Mouse (Mus musculus) kidney, adult 2 months (tissue): Measurements from ENCODE around the gene Zbtb20. TPM values are rescaled to one million over a fixed set of nuclear protein-coding genes. Genes with fewer than 3 reads are reported as not detected.

Experiments
- DNase-seq: peaks from one replicate; pipeline ENCODE4 v3.0.0; 2021
- H3K27ac ChIP-seq: fragments of 200-500 bp; 2 replicates; pipeline ENCODE4 v1.5.1; 2012; ENCODE audit warnings: low read depth, low read length, control low read depth, inconsistent platforms; ENCODE audit not compliant: insufficient read depth
- H3K27me3 ChIP-seq: fragments of 200-500 bp; replicated peaks from 2 replicates; pipeline ENCODE4 v1.6.1; 2012; ENCODE audit warnings: mild to moderate bottlenecking, moderate library complexity, low read length, inconsistent platforms; ENCODE audit not compliant: control insufficient read depth, insufficient read depth
- H3K36me3 ChIP-seq: fragments of 200-500 bp; 2 replicates; pipeline ENCODE4 v1.6.1; 2012; ENCODE audit warnings: mild to moderate bottlenecking, moderate library complexity, low read length, inconsistent platforms; ENCODE audit not compliant: control insufficient read depth, insufficient read depth
- H3K4me1 ChIP-seq: fragments of 200-500 bp; 2 replicates; pipeline ENCODE4 v1.6.1; 2011; ENCODE audit warnings: low read length; ENCODE audit not compliant: control insufficient read depth, insufficient read depth
- H3K4me3 ChIP-seq: fragments of 200-500 bp; 2 replicates; pipeline ENCODE4 v1.5.1; 2011; ENCODE audit warnings: mild to moderate bottlenecking, low read depth, low read length, control low read depth; ENCODE audit not compliant: insufficient read depth
- CTCF ChIP-seq: fragments of 200-500 bp; conservative IDR thresholded peaks from 2 replicates; pipeline ENCODE4 v1.5.1; 2011; ENCODE audit warnings: low read depth, mild to moderate bottlenecking, control low read depth, low read length, moderate library complexity, mixed read lengths; ENCODE audit not compliant: insufficient read depth, insufficient read length
- POLR2A ChIP-seq: fragments of 200-500 bp; IDR thresholded peaks from one replicate; pipeline ENCODE4 v1.6.1; 2011; ENCODE audit warnings: low read depth, low read length, control low read depth
- WGBS: fragments of 180-500 bp; shearing (Covaris S2); methylation state at CpG from one replicate; pipeline ENCODE4 v1.1.7; 2018; 5-methylcytosine and 5-hydroxymethylcytosine counted together
- polyA plus RNA-seq: library from polyadenylated mRNA; depleted of rRNA; stranded (reverse); fragments of >200 nt; gene quantifications from 2 replicates; pipeline ENCODE4 v1.2.3, GENCODE M21; 2012

Zbtb20 gene
- polyA plus RNA-seq, 1 experiment = 25.1 TPM

- 82% methylated on average over 5 of the region's 5 CpGs for WGBS
- Histone ChIP-seq H3K27me3 (no peaks in the 10 kb centered on the region), H3K4me3 (no peak overlapping the region), H3K4me1 (peaks cover 10% of the 10 kb centered on the region), H3K36me3 (no peaks in the 10 kb centered on the region; the same call in 1 of the 2 replicates), H3K27ac (peak overlapping the region; percentile 9; the same call in 1 of the 2 replicates)
- TF ChIP-seq POLR2A = no peak
- no peak for TF ChIP-seq CTCF
- DNase-seq = no peak
Measured at GRCm38 (mm10) chr16:43388389-43388788, 512.7 kb downstream of the Zbtb20 start.

DNA sequence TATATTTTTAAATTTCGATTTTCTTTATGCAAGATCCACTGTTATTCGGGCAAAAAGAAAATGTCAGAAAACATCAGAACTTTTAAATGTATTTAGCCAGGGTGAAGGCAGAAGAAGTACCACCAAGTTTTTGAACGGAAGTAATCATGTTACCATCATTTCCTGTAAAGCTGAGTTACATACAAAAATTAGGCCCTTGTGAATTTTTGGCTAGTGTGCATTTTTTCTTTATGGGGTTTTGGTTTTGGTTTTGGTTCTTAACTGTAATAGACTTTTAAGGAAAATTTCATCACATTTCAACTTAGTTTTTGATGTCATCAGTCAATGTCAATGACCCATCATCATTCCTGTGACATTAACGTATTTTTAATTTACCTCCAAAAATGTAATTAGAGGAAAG lies 514.7 kb downstream of the Zbtb20 start:
- Histone ChIP-seq H3K4me1 (peaks cover 14% of the 10 kb centered on the region), H3K36me3 (peaks cover 5% of the 10 kb centered on the region), H3K4me3 (no peak overlapping the region), H3K27ac (no peak overlapping the region), H3K27me3 (no peaks in the 10 kb centered on the region)
- no peak for DNase-seq
- TF ChIP-seq POLR2A = no peak
- no peak for TF ChIP-seq CTCF
- WGBS = 89% methylated on average over 4 of the region's 4 CpGs

DNA sequence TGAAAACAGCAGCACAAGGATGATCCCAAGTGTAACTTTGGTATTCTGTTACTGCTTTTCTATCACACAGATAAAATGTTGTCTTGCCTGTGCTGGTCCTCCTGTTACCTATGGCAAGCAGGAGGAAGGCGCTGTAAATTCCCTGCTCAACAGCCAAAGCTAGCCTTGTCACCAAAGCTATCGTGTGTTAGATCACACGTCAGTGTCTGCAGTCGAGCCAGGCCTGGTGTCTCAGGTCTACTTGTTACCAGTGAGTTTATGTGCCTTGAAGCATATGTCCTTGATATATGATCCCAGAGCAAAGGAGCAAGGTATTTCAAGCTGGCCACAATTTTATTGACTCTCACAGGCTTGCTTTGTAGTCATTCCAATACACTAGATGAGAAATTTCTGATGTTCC lies 517.7 kb downstream of the Zbtb20 start:
- Histone ChIP-seq H3K4me1 (peaks cover 14% of the 10 kb centered on the region), H3K27ac (0 out of 2 replicates have a peak overlapping the region, but pooled peaks have one; percentile 31), H3K4me3 (no peak overlapping the region), H3K36me3 (peaks cover 5% of the 10 kb centered on the region), H3K27me3 (no peaks in the 10 kb centered on the region)
- WGBS = 81% methylated on average over 4 of the region's 4 CpGs
- no peak for DNase-seq
- TF ChIP-seq POLR2A = no peak
- no peak for TF ChIP-seq CTCF

DNA sequence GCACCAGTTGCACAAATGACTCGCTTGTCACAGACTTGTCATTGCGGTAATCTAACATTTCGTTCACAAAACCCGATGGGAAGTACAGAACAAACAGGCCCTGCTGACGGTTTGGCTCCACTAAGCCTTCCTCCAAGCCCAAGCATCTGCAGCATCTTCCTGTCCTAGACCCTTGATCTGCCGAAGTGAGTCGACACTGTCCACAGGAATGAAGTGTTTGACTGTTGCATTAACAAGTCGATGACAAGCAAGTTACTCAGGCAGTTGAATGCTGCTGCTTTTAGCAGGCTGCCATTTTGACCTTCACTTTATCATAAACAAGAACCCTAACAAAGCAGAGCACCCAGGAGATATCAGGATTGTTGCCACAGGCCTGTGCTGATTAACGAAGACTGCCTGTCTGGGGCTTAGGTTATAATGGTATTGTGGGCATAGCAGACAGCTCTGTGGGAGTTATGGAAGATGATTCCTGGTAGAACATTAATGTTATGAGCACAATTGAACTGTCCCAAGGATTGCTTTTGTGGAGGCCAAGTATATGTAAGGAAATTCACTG lies 518.4 kb downstream of the Zbtb20 start:
- Histone ChIP-seq H3K27ac (peak overlapping the region; percentile 31; the same call in 1 of the 2 replicates), H3K4me1 (peaks cover 12% of the 10 kb centered on the region; the same call in 1 of the 2 replicates), H3K36me3 (peaks cover 5% of the 10 kb centered on the region), H3K27me3 (no peaks in the 10 kb centered on the region), H3K4me3 (no peak overlapping the region)
- TF ChIP-seq POLR2A = no peak
- TF ChIP-seq CTCF = no peak
- 62% methylated on average over 9 of the region's 9 CpGs for WGBS
- no peak for DNase-seq

DNA sequence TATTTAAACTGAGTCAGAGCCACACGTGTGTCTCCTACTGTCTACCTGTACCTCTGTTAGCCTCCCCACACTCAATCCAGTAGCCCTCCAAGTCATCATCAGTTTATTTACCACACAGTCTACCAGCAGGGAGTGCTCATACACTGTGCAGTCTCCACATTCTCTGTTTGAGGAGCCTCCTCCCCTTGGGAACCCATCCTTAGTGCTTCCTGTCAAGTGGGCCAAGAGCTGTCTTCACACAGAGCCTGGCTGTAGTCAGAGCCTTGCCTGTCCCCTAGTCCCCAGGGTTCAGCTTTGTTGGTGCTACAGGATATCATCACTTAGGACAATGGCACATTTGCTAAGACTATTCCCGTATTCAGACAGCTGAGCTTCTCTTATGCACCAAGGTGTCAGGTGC lies 519.1 kb downstream of the Zbtb20 start:
- no peak overlapping the region for H3K4me3 ChIP-seq
- TF ChIP-seq POLR2A = no peak
- peak; percentile 36; the same call in 1 of the 2 replicates for TF ChIP-seq CTCF
- no peaks in the 10 kb centered on the region for H3K27me3 ChIP-seq
- H3K36me3 ChIP-seq = peaks cover 5% of the 10 kb centered on the region
- 88% methylated on average over 2 of the region's 2 CpGs for WGBS
- peak; percentile 64 for DNase-seq
- H3K4me1 ChIP-seq = peaks cover 8% of the 10 kb centered on the region; the same call in 1 of the 2 replicates
- H3K27ac ChIP-seq = no peak overlapping the region

DNA sequence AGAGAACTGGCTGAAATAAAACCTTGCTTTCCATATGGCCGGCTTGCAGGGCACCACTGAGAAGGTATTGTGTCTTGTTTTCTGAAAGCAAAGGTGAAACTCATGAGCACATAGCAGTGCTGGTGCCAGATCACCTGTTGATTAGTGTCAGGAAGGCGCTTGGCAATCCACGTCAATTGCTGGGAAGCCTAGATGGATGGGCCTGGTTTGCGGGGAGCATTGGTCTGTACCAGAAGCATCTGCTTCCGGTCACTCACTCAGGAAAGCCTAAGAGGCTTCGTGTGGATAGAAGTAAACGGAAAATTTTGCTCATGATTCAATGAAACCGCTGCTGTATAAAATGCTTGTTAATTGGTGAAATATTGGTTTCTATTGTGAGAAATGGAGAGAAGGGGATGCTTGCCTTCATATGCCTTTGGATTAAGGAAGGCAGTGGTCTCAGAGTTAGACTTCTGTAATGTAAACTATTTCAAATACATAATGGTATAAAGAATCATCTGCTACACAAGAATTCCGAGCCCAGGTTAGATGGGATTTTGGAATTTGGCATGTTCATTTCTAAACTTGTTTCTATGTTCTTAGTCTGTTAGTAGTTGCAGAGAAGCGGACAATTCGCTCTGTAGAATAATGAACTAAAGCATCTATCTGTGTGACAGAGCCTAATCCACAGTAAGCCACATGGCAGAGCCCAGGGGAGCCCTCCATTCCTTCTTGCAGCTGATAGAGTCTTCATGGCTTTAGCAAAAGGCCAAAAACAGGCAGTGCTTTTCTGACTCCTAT lies 521.4 kb downstream of the Zbtb20 start:
- Histone ChIP-seq H3K27ac (no peak overlapping the region), H3K27me3 (no peaks in the 10 kb centered on the region), H3K4me3 (no peak overlapping the region), H3K4me1 (peaks cover 6% of the 10 kb centered on the region; the same call in 1 of the 2 replicates), H3K36me3 (peaks cover 5% of the 10 kb centered on the region)
- WGBS = 76% methylated on average over 11 of the region's 11 CpGs
- peak; percentile 29 for DNase-seq
- TF ChIP-seq POLR2A (no peak), CTCF (no peak)
